Mouse (Mus musculus) liver, postnatal 0 days (tissue): ENCODE data around the gene Borcs7.

Source experiments
- CTCF ChIP-seq: sonication (generic); IDR thresholded peaks from 2 replicates; pipeline ENCODE4 v1.5.1; 2016; ENCODE audit warnings: antibody characterized with exemption, low read depth
- EP300 ChIP-seq: IDR thresholded peaks from 2 replicates; pipeline ENCODE4 v1.6.1; 2016; ENCODE audit warnings: antibody characterized with exemption, low read depth, mild to moderate bottlenecking

- TF ChIP-seq CTCF, result no peak
- TF ChIP-seq EP300, result no peak
These were observed 41.6 kb downstream of the Borcs7 start for GRCm38 (mm10) chr19:46731351-46731750.
